Mouse (Mus musculus): ENCODE results near the gene Rexo5. TPM values are rescaled to one million over a fixed set of nuclear protein-coding genes. Genes with fewer than 3 reads are reported as not detected.

Gene Rexo5
- polyA plus RNA-seq, 1 experiment: 31.4 TPM

GRCm38 (mm10) chr7:119784908-119785307, 8.9 kb upstream of the Rexo5 start:
- no peaks in the 10 kb centered on the region for H3K27me3 ChIP-seq (ENCODE audit: control insufficient read depth, insufficient read depth, low read length, poor library complexity, severe bottlenecking)
- TF ChIP-seq EP300 (IDR thresholded peaks at IDR 0.05; ENCODE audit: insufficient read depth, low read depth, low read length) (no peak), POLR2A (IDR thresholded peaks at IDR 0.05; ENCODE audit: insufficient read depth, low read length) (no peak), CTCF (IDR thresholded peaks at IDR 0.05; ENCODE audit: low read depth, low read length) (no peak)
- H3K9ac ChIP-seq (ENCODE audit: low read depth, poor library complexity, severe bottlenecking): no peak overlapping the region
- H3K36me3 ChIP-seq (ENCODE audit: control insufficient read depth, insufficient read depth, low read length, poor library complexity, severe bottlenecking): peaks cover 25% of the 10 kb centered on the region
- no peaks in the 10 kb centered on the region for H3K9me3 ChIP-seq (replicated peaks; ENCODE audit: control insufficient read depth, insufficient read depth, low read length, poor library complexity, severe bottlenecking)
- no peak overlapping the region for H3K27ac ChIP-seq (ENCODE audit: insufficient read depth, low read length)
- H3K4me1 ChIP-seq (ENCODE audit: control insufficient read depth, insufficient read depth, low read length): no peaks in the 10 kb centered on the region
- H3K4me3 ChIP-seq (ENCODE audit: low read depth, low read length): no peak overlapping the region

GRCm38 (mm10) chr7:119789024-119789423, 4.8 kb upstream of the Rexo5 start:
- no peak for TF ChIP-seq EP300 (IDR thresholded peaks at IDR 0.05; ENCODE audit: insufficient read depth, low read depth, low read length)
- TF ChIP-seq POLR2A (IDR thresholded peaks at IDR 0.05; ENCODE audit: insufficient read depth, low read length): no peak
- no peak for TF ChIP-seq CTCF (IDR thresholded peaks at IDR 0.05; ENCODE audit: low read depth, low read length)
- H3K36me3 ChIP-seq (ENCODE audit: control insufficient read depth, insufficient read depth, low read length, poor library complexity, severe bottlenecking): peaks cover 31% of the 10 kb centered on the region

GRCm38 (mm10) chr7:119794251-119794638, 439 bp downstream of the Rexo5 start:
- peaks cover 2% of the 10 kb centered on the region for H3K4me1 ChIP-seq (ENCODE audit: control insufficient read depth, insufficient read depth, low read length)
- H3K27ac ChIP-seq (ENCODE audit: insufficient read depth, low read length): 0 out of 2 replicates have a peak overlapping the region, but pooled peaks have one; percentile 4
- peak overlapping the region; percentile 89 for H3K9ac ChIP-seq (ENCODE audit: low read depth, poor library complexity, severe bottlenecking)
- H3K36me3 ChIP-seq (ENCODE audit: control insufficient read depth, insufficient read depth, low read length, poor library complexity, severe bottlenecking): peaks cover 11% of the 10 kb centered on the region
- peak overlapping the region; percentile 93 for H3K4me3 ChIP-seq (ENCODE audit: low read depth, low read length)
- TF ChIP-seq POLR2A (IDR thresholded peaks at IDR 0.05; ENCODE audit: insufficient read depth, low read length) (no peak), EP300 (IDR thresholded peaks at IDR 0.05; ENCODE audit: insufficient read depth, low read depth, low read length) (no peak), CTCF (IDR thresholded peaks at IDR 0.05; ENCODE audit: low read depth, low read length) (no peak)
- no peaks in the 10 kb centered on the region for H3K9me3 ChIP-seq (replicated peaks; ENCODE audit: control insufficient read depth, insufficient read depth, low read length, poor library complexity, severe bottlenecking)
- no peaks in the 10 kb centered on the region for H3K27me3 ChIP-seq (ENCODE audit: control insufficient read depth, insufficient read depth, low read length, poor library complexity, severe bottlenecking)

More at GRCm38 (mm10) chr7:119789024-119789423, 4.8 kb upstream of the Rexo5 start:
- Histone ChIP-seq H3K27ac (ENCODE audit: insufficient read depth, low read length) (no peak overlapping the region), H3K27me3 (ENCODE audit: control insufficient read depth, insufficient read depth, low read length, poor library complexity, severe bottlenecking) (no peaks in the 10 kb centered on the region), H3K9ac (ENCODE audit: low read depth, poor library complexity, severe bottlenecking) (no peak overlapping the region), H3K4me3 (ENCODE audit: low read depth, low read length) (no peak overlapping the region), H3K4me1 (ENCODE audit: control insufficient read depth, insufficient read depth, low read length) (no peaks in the 10 kb centered on the region), H3K9me3 (replicated peaks; ENCODE audit: control insufficient read depth, insufficient read depth, low read length, poor library complexity, severe bottlenecking) (no peaks in the 10 kb centered on the region)

GRCm38 (mm10) chr7:119795311-119795710, 1.5 kb downstream of the Rexo5 start:
- H3K4me3 ChIP-seq (ENCODE audit: low read depth, low read length): no peak overlapping the region
- peaks cover 6% of the 10 kb centered on the region for H3K36me3 ChIP-seq (ENCODE audit: control insufficient read depth, insufficient read depth, low read length, poor library complexity, severe bottlenecking)
- H3K4me1 ChIP-seq (ENCODE audit: control insufficient read depth, insufficient read depth, low read length): peaks cover 2% of the 10 kb centered on the region
- no peaks in the 10 kb centered on the region for H3K9me3 ChIP-seq (replicated peaks; ENCODE audit: control insufficient read depth, insufficient read depth, low read length, poor library complexity, severe bottlenecking)
- H3K27me3 ChIP-seq (ENCODE audit: control insufficient read depth, insufficient read depth, low read length, poor library complexity, severe bottlenecking): no peaks in the 10 kb centered on the region
- no peak overlapping the region for H3K27ac ChIP-seq (ENCODE audit: insufficient read depth, low read length)
- no peak overlapping the region for H3K9ac ChIP-seq (ENCODE audit: low read depth, poor library complexity, severe bottlenecking)
- TF ChIP-seq CTCF (IDR thresholded peaks at IDR 0.05; ENCODE audit: low read depth, low read length) (no peak), POLR2A (IDR thresholded peaks at IDR 0.05; ENCODE audit: insufficient read depth, low read length) (no peak), EP300 (IDR thresholded peaks at IDR 0.05; ENCODE audit: insufficient read depth, low read depth, low read length) (no peak)

- H3K27ac ChIP-seq (ENCODE audit: insufficient read depth, low read length): no peak overlapping the region
- no peak for TF ChIP-seq EP300 (IDR thresholded peaks at IDR 0.05; ENCODE audit: insufficient read depth, low read depth, low read length)
- TF ChIP-seq CTCF (IDR thresholded peaks at IDR 0.05; ENCODE audit: low read depth, low read length): no peak
- TF ChIP-seq POLR2A (IDR thresholded peaks at IDR 0.05; ENCODE audit: insufficient read depth, low read length): no peak
- H3K27me3 ChIP-seq (ENCODE audit: control insufficient read depth, insufficient read depth, low read length, poor library complexity, severe bottlenecking): no peaks in the 10 kb centered on the region
- H3K36me3 ChIP-seq (ENCODE audit: control insufficient read depth, insufficient read depth, low read length, poor library complexity, severe bottlenecking): peaks cover 3% of the 10 kb centered on the region; the same call in 1 of the 2 replicates
- no peaks in the 10 kb centered on the region for H3K9me3 ChIP-seq (replicated peaks; ENCODE audit: control insufficient read depth, insufficient read depth, low read length, poor library complexity, severe bottlenecking)
- no peak overlapping the region for H3K9ac ChIP-seq (ENCODE audit: low read depth, poor library complexity, severe bottlenecking)
- H3K4me3 ChIP-seq (ENCODE audit: low read depth, low read length): no peak overlapping the region
- H3K4me1 ChIP-seq (ENCODE audit: control insufficient read depth, insufficient read depth, low read length): no peaks in the 10 kb centered on the region
Observed at GRCm38 (mm10) chr7:119800488-119800887, 6.7 kb downstream of the Rexo5 start.

- no peak overlapping the region for H3K27ac ChIP-seq (ENCODE audit: insufficient read depth, low read length)
- no peak for TF ChIP-seq EP300 (IDR thresholded peaks at IDR 0.05; ENCODE audit: insufficient read depth, low read depth, low read length)
- TF ChIP-seq CTCF (IDR thresholded peaks at IDR 0.05; ENCODE audit: low read depth, low read length): no peak
- no peak for TF ChIP-seq POLR2A (IDR thresholded peaks at IDR 0.05; ENCODE audit: insufficient read depth, low read length)
- no peak overlapping the region for H3K9ac ChIP-seq (ENCODE audit: low read depth, poor library complexity, severe bottlenecking)
- H3K36me3 ChIP-seq (ENCODE audit: control insufficient read depth, insufficient read depth, low read length, poor library complexity, severe bottlenecking): peaks cover 3% of the 10 kb centered on the region; the same call in 1 of the 2 replicates
- no peaks in the 10 kb centered on the region for H3K4me1 ChIP-seq (ENCODE audit: control insufficient read depth, insufficient read depth, low read length)
- no peaks in the 10 kb centered on the region for H3K27me3 ChIP-seq (ENCODE audit: control insufficient read depth, insufficient read depth, low read length, poor library complexity, severe bottlenecking)
- no peaks in the 10 kb centered on the region for H3K9me3 ChIP-seq (replicated peaks; ENCODE audit: control insufficient read depth, insufficient read depth, low read length, poor library complexity, severe bottlenecking)
- H3K4me3 ChIP-seq (ENCODE audit: low read depth, low read length): no peak overlapping the region
Observed at GRCm38 (mm10) chr7:119800991-119801390, 7.2 kb downstream of the Rexo5 start.

Measured in ES-Bruce4 (cell line).